Mouse (Mus musculus) lung, postnatal 4 days (tissue): ENCODE measurements around the gene Sgms1.

ENCODE experiments used
- DNase-seq, 2 experiments: peaks; one replicate each; pipeline ENCODE4 v3.0.0; 2021

Sgms1 gene

GRCm38 (mm10) chr19:32199133-32199532, 190.4 kb downstream of the Sgms1 start:
- DNase-seq: no peak

GRCm38 (mm10) chr19:32198494-32199106, 190.9 kb downstream of the Sgms1 start:
- DNase-seq: no peak

DNA sequence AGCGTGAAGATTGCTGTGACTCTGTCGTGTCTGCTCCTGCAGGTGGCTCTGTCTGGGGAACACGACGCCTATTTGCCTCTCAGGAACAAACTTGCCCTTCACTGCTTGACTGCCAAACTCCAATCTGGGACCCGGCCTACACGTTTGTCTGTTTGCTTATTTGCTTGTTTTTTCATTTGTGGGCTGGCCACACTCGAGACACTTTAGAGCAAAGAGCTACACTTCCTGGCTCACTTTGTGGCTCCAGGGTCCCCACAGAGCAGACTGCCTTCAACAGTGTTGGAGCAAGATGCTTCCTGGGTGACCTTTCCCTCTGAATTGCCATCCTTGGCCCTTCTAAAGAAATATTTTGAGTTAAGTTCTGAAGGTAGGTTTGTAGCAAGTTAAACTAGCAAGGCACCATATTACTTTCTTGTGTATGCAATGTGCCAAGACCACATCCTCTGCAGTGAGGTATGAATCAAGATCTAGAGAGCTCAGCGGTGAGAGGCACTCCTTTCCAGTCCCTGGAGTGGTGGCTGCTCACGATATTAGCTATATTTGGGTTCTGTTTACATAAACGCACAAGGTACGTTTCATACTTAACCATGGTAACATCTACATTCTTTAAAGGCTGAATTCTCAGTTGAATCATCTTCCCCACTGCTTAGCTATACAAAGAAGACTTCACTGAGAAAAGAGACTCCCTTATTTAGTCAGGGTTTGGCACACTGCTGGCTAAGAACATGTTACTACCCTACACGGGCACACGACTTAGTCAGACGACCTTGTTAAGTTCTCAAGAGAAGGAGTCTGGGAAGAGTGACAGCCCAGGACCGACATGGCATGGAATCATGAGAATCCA, 192.3 kb downstream of the Sgms1 start:
- DNase-seq: no peak

- DNase-seq: peak; percentile 65 to 76
Measured at GRCm38 (mm10) chr19:32196222-32196621, 193.3 kb downstream of the Sgms1 start.

- no peak for DNase-seq
Measured at GRCm38 (mm10) chr19:32194863-32195262, 194.7 kb downstream of the Sgms1 start.

DNA sequence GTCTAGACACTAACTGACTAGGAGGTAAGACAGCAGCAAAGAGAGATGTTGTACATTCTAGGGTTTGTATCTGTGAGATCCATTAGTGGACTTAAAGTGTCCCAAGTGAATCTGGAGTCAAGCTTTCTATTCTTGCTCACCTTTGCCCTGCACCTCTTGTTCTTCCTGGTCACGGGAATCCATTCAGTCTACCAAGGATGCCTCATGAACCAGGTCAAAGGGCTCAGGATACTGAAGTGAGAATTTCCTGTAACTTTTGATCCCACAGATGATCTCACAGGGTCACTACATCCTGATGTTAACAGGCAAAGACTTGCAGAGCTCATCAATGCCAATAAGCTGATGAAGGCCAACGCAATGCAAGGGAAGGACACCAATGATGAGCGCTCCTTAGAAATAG, 195.4 kb downstream of the Sgms1 start:
- no peak for DNase-seq

- no peak for DNase-seq
Measured at GRCm38 (mm10) chr19:32191596-32191995, 197.9 kb downstream of the Sgms1 start.

DNA sequence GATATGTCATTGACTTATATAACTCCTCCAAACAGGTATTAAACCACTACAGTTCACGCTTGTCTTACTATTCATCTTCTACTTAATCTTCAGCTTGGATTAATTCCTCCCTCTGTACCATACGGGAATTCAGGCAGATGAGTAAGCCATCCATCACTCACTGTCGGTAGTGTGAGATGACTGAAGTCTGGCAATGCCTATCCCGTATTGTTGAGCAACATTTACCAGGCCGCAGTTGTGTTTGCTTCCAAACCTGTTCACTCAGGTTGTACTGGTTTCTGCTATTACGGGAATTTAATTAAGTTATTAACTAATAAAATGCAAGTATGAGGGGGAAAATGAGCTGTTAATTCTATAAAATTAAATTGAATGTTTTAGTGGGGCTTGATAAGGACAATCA, 199.6 kb downstream of the Sgms1 start:
- DNase-seq: no peak

DNA sequence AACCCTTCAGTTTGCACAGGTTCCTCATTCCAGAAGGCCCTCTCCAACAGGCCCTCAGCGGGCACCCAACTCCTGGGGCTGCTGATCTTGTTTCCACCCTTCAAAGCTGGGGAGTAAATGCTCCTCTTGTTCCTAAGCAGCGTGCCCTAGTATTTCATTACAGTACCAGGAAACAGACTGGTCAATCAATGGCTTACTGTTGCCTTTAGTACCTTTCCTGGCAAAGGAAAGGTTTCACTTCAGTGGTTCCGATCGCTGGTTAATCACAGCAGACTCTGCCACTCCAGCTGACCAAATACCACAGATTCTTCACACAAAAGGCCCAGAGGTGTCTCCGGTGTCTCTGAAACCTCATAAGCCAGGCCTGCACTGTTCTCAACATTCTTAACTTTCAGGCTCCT, 200.5 kb downstream of the Sgms1 start:
- peak in 1 of 2 experiments; percentile 60 for DNase-seq

DNA sequence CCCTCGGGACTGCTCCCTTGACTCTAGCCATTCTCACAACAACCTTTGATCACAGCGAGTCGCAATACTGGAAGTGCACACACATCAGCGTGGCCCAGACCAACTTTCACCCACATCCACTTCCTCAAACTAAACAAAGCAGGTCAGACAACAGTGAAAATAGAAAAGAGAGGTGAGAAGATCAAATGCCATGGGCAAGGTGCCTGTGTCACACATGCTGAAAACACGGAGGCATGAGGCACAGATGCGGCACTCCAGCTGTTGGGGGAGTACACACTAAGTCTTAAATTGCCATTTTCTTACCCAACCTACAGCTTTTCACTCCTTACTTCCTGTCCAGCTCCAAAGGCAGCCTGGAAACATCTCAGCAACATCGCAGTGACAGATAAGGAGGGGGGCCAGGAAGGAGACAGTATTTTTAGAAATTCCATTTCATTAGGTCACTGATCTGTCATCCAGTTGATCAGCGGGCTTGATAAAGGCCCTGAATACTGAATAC, 202.9 kb downstream of the Sgms1 start:
- peak; percentile 58 to 66 for DNase-seq

GRCm38 (mm10) chr19:32183005-32183404, 206.5 kb downstream of the Sgms1 start:
- DNase-seq: no peak

DNA sequence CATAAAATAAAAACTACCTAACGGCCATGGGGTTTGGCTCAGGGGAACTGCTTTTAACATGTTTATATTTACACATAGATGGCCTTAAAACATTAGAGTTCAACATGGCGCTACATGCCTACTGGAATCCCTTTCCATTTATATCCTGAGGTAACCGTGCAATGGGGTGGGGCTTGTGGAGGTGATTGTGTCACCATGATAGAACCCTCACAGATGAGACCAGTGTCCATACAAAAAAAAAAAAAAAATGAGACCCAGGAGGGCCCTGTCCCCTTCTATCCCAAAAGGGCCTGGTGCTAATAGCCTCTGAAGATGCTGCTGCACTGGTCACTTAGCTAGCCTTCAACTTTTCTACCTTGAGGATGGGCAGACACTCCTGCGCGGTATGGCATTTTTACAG, 207.0 kb downstream of the Sgms1 start:
- no peak for DNase-seq

- peak in 1 of 2 experiments; percentile 52 for DNase-seq
Measured at GRCm38 (mm10) chr19:32181721-32182394, 207.7 kb downstream of the Sgms1 start.

- DNase-seq: peak; percentile 77 to 81
Measured at GRCm38 (mm10) chr19:32180756-32181674, 208.5 kb downstream of the Sgms1 start.

- peak; percentile 42 to 49 for DNase-seq
Measured at GRCm38 (mm10) chr19:32179978-32180413, 209.5 kb downstream of the Sgms1 start.

- DNase-seq: no peak
Measured at GRCm38 (mm10) chr19:32179514-32179913, 210.0 kb downstream of the Sgms1 start.

DNA sequence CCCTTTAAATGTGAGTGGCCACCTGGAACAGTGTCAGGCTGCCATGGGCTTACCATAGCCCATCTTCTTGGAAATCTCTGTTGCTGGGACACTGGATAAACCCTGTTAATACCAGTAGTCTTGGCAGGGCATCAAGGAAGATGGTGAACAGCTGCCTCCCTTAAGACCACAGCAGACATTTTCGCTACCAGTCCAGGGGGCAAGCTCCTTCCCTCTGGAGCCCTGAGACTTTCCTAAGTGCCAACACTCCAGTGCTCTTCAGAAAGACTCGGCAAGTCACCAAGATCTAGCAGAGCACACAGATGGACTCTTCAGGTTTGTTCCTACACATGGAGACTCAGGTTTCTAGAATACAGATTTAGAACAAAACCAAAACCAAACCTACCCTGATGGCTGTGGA, 211.4 kb downstream of the Sgms1 start:
- DNase-seq: no peak

- DNase-seq: peak; percentile 45 to 72
Measured at GRCm38 (mm10) chr19:32176458-32176857, 213.1 kb downstream of the Sgms1 start.

GRCm38 (mm10) chr19:32175991-32176390, 213.5 kb downstream of the Sgms1 start:
- no peak for DNase-seq

GRCm38 (mm10) chr19:32175013-32175412, 214.5 kb downstream of the Sgms1 start:
- no peak for DNase-seq

- no peak for DNase-seq
Measured at GRCm38 (mm10) chr19:32174561-32174960, 215.0 kb downstream of the Sgms1 start.

- no peak for DNase-seq
Measured at GRCm38 (mm10) chr19:32173522-32174184, 215.9 kb downstream of the Sgms1 start.
